Mouse (Mus musculus) embryo, embryonic 11 days (tissue): Measurements from ENCODE around the gene Olfr1062.
"Not testable (repeated sequence)": the region's sequence is repeated elsewhere in the genome, so short reads cannot be mapped to it uniquely, and the experiment has no call there.

ENCODE experiments used
- DNase-seq: peaks from one replicate; pipeline ENCODE4 v3.0.0-alpha.2; 2015

Gene Olfr1062

DNA sequence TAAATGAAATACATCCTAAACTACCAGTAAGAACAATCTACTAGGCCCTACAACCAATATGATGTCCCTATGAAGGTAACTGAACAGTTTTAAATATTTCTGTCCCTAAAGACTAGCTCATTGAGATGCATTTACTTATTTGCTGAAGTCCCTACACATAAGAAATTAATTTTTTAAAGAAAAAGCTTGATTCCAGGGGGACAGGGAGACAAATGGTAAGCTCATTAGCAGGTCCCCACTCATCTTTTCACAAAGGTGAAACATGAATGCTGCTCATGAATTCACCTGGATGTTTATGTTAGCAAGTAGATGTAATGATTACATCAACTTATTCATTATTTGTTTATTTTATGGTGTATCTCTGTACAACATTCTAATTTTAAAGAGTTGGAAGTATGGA lies at the start of gene Olfr1062:
Olfr1062 (minus strand) TSS at position 101 of the 400 bp plus-strand sequence.
- not testable (repeated sequence) for DNase-seq

GRCm38 (mm10) chr2:86464442-86465109 lies 38.0 kb upstream of the Olfr1062 start:
- DNase-seq, result peak; percentile 73

- DNase-seq, result no peak
These were observed 33.9 kb upstream of the Olfr1062 start for GRCm38 (mm10) chr2:86460434-86460833.

DNA sequence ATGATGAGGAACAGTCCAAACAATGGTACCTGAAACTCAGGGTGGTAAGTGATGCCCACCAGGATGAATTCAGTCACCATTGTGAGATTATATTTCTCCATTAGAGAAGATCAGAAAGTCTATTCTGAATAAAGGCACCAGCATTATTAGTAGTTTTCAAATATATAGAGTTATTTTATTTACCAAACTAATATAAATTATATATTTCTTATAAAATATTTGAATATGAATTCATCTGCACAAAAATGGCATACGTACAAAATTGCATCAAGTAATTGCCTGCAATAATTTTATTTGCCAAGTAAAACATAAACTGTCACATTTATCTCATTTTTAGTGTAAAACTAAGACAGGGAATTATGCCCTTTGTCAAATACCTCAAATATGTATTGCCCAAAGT lies 29.6 kb upstream of the Olfr1062 start, which contains the start of gene Olfr1066:
Olfr1066 (minus strand) TSS at position 101 of the 400 bp plus-strand sequence.
- no peak for DNase-seq

DNA sequence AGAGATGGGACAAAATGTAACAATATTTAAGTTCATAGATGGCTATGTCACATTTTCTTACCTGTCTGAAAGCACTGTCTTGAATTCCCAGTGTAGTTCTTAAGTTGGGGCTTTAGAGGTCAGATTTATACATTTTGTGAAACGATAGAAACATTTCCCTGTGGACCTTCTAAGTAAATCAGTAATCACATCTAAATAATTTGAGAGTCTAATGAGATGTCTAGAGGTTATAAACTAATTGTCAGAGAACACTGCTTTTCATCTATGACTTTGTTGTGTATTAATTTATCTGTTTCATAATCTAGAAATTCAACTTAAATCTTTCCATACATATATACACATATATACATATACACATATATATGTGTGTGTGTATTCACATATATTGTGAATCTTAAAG lies 23.9 kb upstream of the Olfr1062 start, which contains the start of gene Olfr1065:
Olfr1065 (minus strand) TSS at position 101 of the 400 bp plus-strand sequence.
- not testable (repeated sequence) for DNase-seq

DNA sequence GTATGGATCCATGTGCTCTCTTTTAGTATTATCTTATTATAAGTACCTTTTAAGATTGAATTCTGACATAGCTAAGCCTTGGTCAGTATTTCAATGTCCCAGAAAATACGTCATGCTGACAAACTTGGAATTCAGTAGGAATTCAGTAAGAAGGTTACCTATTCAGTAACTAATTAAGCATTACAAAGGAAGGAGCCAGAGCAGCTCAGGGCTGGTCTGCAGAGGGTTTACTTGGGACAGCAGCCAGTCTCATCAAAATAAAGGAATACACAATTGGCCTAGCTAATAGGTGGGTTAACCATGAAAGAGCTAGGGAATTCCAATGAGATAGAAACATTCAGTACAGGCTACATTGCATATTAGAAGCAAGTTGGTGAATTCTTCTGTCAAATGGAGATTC lies 15.6 kb upstream of the Olfr1062 start:
- not testable (repeated sequence) for DNase-seq

- not testable (repeated sequence) for DNase-seq
These were observed 2.0 kb upstream of the Olfr1062 start for GRCm38 (mm10) chr2:86428511-86428910.

DNA sequence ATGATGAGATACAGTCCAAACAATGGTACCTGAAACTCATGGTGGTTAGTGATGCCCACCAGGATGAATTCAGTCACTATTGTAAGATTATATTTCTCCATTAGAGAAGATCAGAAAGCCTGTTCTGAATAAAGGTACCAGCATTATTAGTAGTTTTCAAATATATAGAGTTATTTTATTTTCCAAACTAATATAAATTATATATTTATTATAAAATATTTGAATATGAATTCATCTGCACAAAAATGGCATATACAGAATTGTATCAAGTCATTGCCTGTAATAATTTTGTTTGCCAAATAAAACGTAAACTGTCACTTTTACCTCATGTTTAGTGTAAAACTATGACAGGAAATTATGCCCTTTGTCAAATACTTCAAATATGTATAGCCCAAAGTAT lies 12.6 kb downstream of the Olfr1062 start, which contains the start of gene Olfr1061:
Olfr1061 (minus strand) TSS at position 101 of the 400 bp plus-strand sequence.
- DNase-seq, result no peak

GRCm38 (mm10) chr2:86395114-86395513 lies 31.4 kb downstream of the Olfr1062 start:
- no peak for DNase-seq

DNA sequence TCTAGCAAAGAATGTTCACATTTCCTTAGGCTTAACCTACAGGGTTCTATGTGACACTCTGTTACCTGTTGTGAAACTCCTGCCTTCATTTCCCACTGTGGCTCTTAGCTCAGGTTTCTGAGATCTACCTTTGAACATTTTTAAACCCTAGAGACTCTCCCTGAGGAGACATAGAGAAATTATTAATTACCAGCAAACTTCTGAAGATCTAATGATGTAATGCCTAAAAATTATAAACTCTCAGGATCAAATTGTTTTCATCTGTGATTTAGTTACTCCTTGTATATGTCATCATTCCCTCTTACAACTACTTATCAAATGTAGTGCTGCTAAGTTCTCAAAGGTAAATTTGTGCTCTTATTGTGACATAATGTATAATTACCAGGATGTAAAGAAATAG lies 38.1 kb downstream of the Olfr1062 start, which contains the start of gene Olfr1058:
Olfr1058 (minus strand) TSS at position 101 of the 400 bp plus-strand sequence.
- DNase-seq, result not testable (repeated sequence)

- no peak for DNase-seq
These were observed 48.3 kb downstream of the Olfr1062 start, which contains the start of gene Olfr1057 for GRCm38 (mm10) chr2:86378293-86378692. Gene Olfr1057, minus strand, starts transcription at chr2:86378393.
